Mouse (Mus musculus) hindbrain, postnatal 0 days (tissue): ENCODE data around the gene Rasa3. TPM values are rescaled to one million over a fixed set of nuclear protein-coding genes. Genes with fewer than 3 reads are reported as not detected.
A peak's percentile ranks its signal among the peaks of the same experiment; 100 is the strongest.

Experiments used
- ATAC-seq: fragments of 200-750 bp; cut with Nextera tagmentation; 2 replicates; pipeline ENCODE4 v1.8.0; 2017; ENCODE audit warnings: mild to moderate bottlenecking, moderate TSS enrichment, moderate library complexity
- DNase-seq: peaks from one replicate; pipeline ENCODE4 v3.0.0-alpha.2; 2015; ENCODE audit warnings: low spot score
- H3K27ac ChIP-seq: fragments of 300-500 bp; sonication (generic); 2 replicates; pipeline ENCODE4 v1.5.1; 2014; ENCODE audit warnings: mild to moderate bottlenecking
- H3K27me3 ChIP-seq: fragments of 300-500 bp; sonication (generic); 2 replicates; pipeline ENCODE4 v1.6.1; 2014; ENCODE audit warnings: low read length, mixed read lengths; ENCODE audit not compliant: insufficient read depth
- H3K36me3 ChIP-seq: fragments of 300-500 bp; sonication (generic); 2 replicates; pipeline ENCODE4 v1.6.1; 2014; ENCODE audit warnings: low read length, mixed read lengths; ENCODE audit not compliant: insufficient read depth
- H3K4me1 ChIP-seq: fragments of 300-500 bp; sonication (generic); 2 replicates; pipeline ENCODE4 v1.6.1; 2014; ENCODE audit warnings: antibody characterized with exemption, low read length, mixed read lengths; ENCODE audit not compliant: insufficient read depth
- H3K4me2 ChIP-seq: fragments of 300-500 bp; sonication (generic); 2 replicates; pipeline ENCODE4 v1.6.1; 2014; ENCODE audit warnings: low read depth, mild to moderate bottlenecking, low read length, moderate library complexity, mixed read lengths
- H3K4me3 ChIP-seq: fragments of 300-500 bp; sonication (generic); 2 replicates; pipeline ENCODE4 v1.5.1; 2014; ENCODE audit warnings: low read length
- H3K9ac ChIP-seq: fragments of 300-500 bp; sonication (generic); replicated peaks from 2 replicates; pipeline ENCODE4 v1.6.1; 2014; ENCODE audit warnings: mild to moderate bottlenecking, low read length, moderate library complexity, mixed read lengths
- H3K9me3 ChIP-seq: fragments of 300-500 bp; sonication (generic); 2 replicates; pipeline ENCODE4 v1.6.1; 2016; ENCODE audit warnings: low read length, mixed read lengths
- CTCF ChIP-seq: IDR thresholded peaks from 2 replicates; pipeline ENCODE4 v1.5.1; 2016; ENCODE audit warnings: antibody characterized with exemption, control low read depth, low read depth
- WGBS: fragments of 180-500 bp; shearing (Covaris S2); extraction: QIAGEN DNeasy Blood & Tissue Kit; methylation state at CpG from one replicate; pipeline ENCODE4 v1.1.7; 2014; 5-methylcytosine and 5-hydroxymethylcytosine counted together
- polyA plus RNA-seq: library from polyadenylated mRNA; unstranded; fragments of >200 nt; fragmentation: Nextera tagmentation; extraction: Ambion mirVana; gene quantifications from 2 replicates; pipeline ENCODE4 v1.2.1, GENCODE M21; 2015
- total RNA-seq: library from RNA; depleted of rRNA; stranded (reverse); fragments of >200 nt; gene quantifications from 2 replicates; pipeline ENCODE4 v1.2.3, GENCODE M21; 2014

The Rasa3 gene
- total and polyA plus RNA-seq, 2 experiments from 2014 or later, result 29.4 to 85.2 TPM

DNA sequence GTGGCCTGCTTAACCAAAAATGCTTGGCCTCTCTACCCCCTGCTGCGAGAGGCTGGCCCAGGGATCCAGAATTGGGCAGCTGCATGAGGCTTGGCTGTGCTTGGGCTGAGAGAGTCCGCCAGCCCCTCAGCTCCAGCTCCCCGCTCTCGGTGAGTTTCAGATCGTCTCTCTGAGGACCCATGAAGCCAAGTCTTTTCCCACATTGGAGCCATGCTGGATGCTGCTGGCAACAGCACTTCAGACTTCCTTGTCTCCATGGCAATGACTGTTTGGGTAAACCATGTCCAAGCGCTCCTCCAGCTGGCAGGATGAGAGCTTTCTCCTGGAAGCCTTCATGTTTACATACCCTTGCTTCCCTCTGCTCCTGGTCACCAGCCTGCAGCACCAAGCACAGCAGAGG lies 138.6 kb downstream of the Rasa3 start:
- DNase-seq (peak; percentile 84), ATAC-seq (peak; percentile 89)
- H3K27ac ChIP-seq, result no peak overlapping the region
- TF ChIP-seq CTCF, result peak; percentile 25; the same call in 1 of the 2 replicates
- H3K4me1 ChIP-seq, result no peaks in the 10 kb centered on the region
- WGBS, result 36% methylated on average over 6 of the region's 6 CpGs
- H3K4me3 ChIP-seq, result no peak overlapping the region
- no peaks in the 10 kb centered on the region for H3K9me3 ChIP-seq
- no peaks in the 10 kb centered on the region for H3K27me3 ChIP-seq
- H3K9ac ChIP-seq, result no peak overlapping the region
- no peaks in the 10 kb centered on the region for H3K36me3 ChIP-seq
- no peak overlapping the region for H3K4me2 ChIP-seq

- Histone ChIP-seq H3K4me2 (no peak overlapping the region), H3K27ac (no peak overlapping the region), H3K9me3 (no peaks in the 10 kb centered on the region), H3K9ac (no peak overlapping the region), H3K36me3 (no peaks in the 10 kb centered on the region), H3K27me3 (no peaks in the 10 kb centered on the region), H3K4me3 (no peak overlapping the region), H3K4me1 (peaks cover 2% of the 10 kb centered on the region; the same call in 1 of the 2 replicates)
- WGBS, result 46% methylated on average over 2 of the region's 2 CpGs
- ATAC-seq (no peak), DNase-seq (no peak)
- TF ChIP-seq CTCF, result no peak
These were observed 140.3 kb downstream of the Rasa3 start for GRCm38 (mm10) chr8:13537102-13537501.

DNA sequence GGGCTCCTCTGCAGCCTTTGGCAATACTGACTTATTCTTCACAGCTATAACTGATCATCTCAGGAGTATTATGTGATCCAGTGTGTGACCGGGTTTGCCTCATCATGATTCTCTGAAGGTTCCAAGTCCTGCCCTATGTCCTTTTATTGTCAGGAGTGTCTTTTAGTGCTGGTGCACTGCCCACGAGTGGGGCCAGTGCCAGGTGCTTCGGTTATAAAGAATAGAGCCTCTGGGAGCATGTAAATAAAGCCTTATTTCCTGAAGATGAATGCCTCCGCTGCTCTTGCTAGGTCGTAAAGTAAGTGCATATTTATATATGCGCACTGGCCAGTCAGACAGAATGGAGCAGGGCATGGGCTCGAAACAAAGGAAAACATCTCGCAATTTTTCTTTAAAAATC lies 144.3 kb downstream of the Rasa3 start:
- no peaks in the 10 kb centered on the region for H3K9me3 ChIP-seq
- no peak overlapping the region for H3K4me2 ChIP-seq
- H3K36me3 ChIP-seq, result no peaks in the 10 kb centered on the region
- H3K4me3 ChIP-seq, result no peak overlapping the region
- H3K27ac ChIP-seq, result no peak overlapping the region
- TF ChIP-seq CTCF, result no peak
- WGBS, result 62% methylated on average over 8 of the region's 8 CpGs
- no peaks in the 10 kb centered on the region for H3K27me3 ChIP-seq
- H3K9ac ChIP-seq, result no peak overlapping the region
- H3K4me1 ChIP-seq, result peaks cover 35% of the 10 kb centered on the region
- DNase-seq (no peak), ATAC-seq (no peak)

GRCm38 (mm10) chr8:13531602-13532171 lies 145.7 kb downstream of the Rasa3 start:
- no peak overlapping the region for H3K4me2 ChIP-seq
- H3K27me3 ChIP-seq, result no peaks in the 10 kb centered on the region
- no peaks in the 10 kb centered on the region for H3K9me3 ChIP-seq
- 27% methylated on average over 9 of the region's 9 CpGs for whole genome bisulfite sequencing
- no peak for ATAC-seq
- H3K36me3 ChIP-seq, result no peaks in the 10 kb centered on the region
- no peak for TF ChIP-seq CTCF
- H3K4me1 ChIP-seq, result peaks cover 35% of the 10 kb centered on the region
- H3K27ac ChIP-seq, result peak overlapping the region; percentile 65; the same call in 1 of the 2 replicates
- H3K9ac ChIP-seq, result no peak overlapping the region
- DNase-seq, result peak; percentile 53
- no peak overlapping the region for H3K4me3 ChIP-seq

GRCm38 (mm10) chr8:13530941-13531340 lies 146.5 kb downstream of the Rasa3 start:
- Histone ChIP-seq H3K36me3 (no peaks in the 10 kb centered on the region), H3K9ac (no peak overlapping the region), H3K4me3 (no peak overlapping the region), H3K27ac (peak overlapping the region; percentile 74; the same call in 1 of the 2 replicates), H3K27me3 (no peaks in the 10 kb centered on the region), H3K4me1 (peaks cover 35% of the 10 kb centered on the region), H3K9me3 (no peaks in the 10 kb centered on the region), H3K4me2 (no peak overlapping the region)
- no peak for TF ChIP-seq CTCF
- 14% methylated on average over 5 of the region's 5 CpGs for WGBS
- ATAC-seq, result peak; percentile 74
- peak; percentile 87 for DNase-seq

GRCm38 (mm10) chr8:13530401-13530800 lies 147.0 kb downstream of the Rasa3 start:
- ATAC-seq (0 out of 2 replicates have a peak, but pooled peaks have one; percentile 13), DNase-seq (peak; percentile 18)
- Histone ChIP-seq H3K27ac (peak overlapping the region; percentile 74), H3K9me3 (no peaks in the 10 kb centered on the region), H3K27me3 (no peaks in the 10 kb centered on the region), H3K9ac (no peak overlapping the region), H3K4me2 (no peak overlapping the region), H3K4me1 (peaks cover 35% of the 10 kb centered on the region), H3K4me3 (no peak overlapping the region), H3K36me3 (no peaks in the 10 kb centered on the region)
- no peak for TF ChIP-seq CTCF
- WGBS, result 62% methylated on average over 3 of the region's 3 CpGs

DNA sequence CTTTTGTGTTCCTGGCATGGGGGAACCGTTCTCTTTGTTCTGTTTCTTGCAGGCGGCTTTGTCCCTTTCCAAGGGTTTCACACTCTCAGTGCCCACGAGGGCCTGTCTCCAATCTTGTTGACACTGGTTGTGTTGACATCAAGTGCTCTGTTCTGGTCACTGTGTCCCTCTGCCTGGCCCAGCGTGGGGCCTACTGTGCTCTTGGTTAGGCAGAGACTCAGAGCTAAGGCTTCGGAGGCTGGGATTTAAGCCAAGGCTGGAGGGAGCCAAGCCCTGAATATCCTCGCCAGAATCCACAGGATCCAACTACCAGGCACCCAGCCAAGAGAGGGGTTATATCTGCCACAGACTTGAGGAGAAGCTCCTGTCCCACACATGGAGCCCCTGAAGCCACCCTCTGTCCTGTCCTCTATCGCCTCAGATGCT lies 147.5 kb downstream of the Rasa3 start:
- no peaks in the 10 kb centered on the region for H3K36me3 ChIP-seq
- peaks cover 35% of the 10 kb centered on the region for H3K4me1 ChIP-seq
- DNase-seq (peak; percentile 92), ATAC-seq (peak; percentile 88)
- TF ChIP-seq CTCF, result no peak
- peak overlapping the region; percentile 74 for H3K27ac ChIP-seq
- no peak overlapping the region for H3K4me3 ChIP-seq
- 39% methylated on average over 7 of the region's 7 CpGs for WGBS
- no peak overlapping the region for H3K9ac ChIP-seq
- no peaks in the 10 kb centered on the region for H3K27me3 ChIP-seq
- no peak overlapping the region for H3K4me2 ChIP-seq
- H3K9me3 ChIP-seq, result no peaks in the 10 kb centered on the region
